Mouse (Mus musculus) large intestine, adult 2 months (tissue): ENCODE measurements around the gene Hcfc2. TPM values are rescaled to one million over a fixed set of nuclear protein-coding genes. Genes with fewer than 3 reads are reported as not detected.

Source experiments
- DNase-seq: peaks from one replicate; pipeline ENCODE4 v3.0.0-alpha.2; 2012; ENCODE audit warnings: low read depth, low spot score
- WGBS: fragments of 180-500 bp; shearing (Covaris S2); methylation state at CpG from one replicate; pipeline ENCODE4 v1.1.7; 2018; 5-methylcytosine and 5-hydroxymethylcytosine counted together
- polyA plus RNA-seq: library from polyadenylated mRNA; depleted of rRNA; stranded (reverse); fragments of >200 nt; gene quantifications from 2 replicates; pipeline ENCODE4 v1.2.3, GENCODE M21; 2012; rRNA removed

The Hcfc2 gene
- polyA plus RNA-seq: 6.7 and 9.0 TPM in 2 replicates

GRCm38 (mm10) chr10:82695956-82696355 lies at the start of gene Hcfc2:
TSS of gene Hcfc2 (plus strand) at chr10:82696160.
- DNase-seq: no peak
- WGBS: 76% methylated on average over 5 of the region's 5 CpGs

GRCm38 (mm10) chr10:82647205-82647811 lies 48.7 kb upstream of the Hcfc2 start:
- WGBS: 83% methylated on average over 17 of the region's 17 CpGs
- DNase-seq: no peak

GRCm38 (mm10) chr10:82651221-82651620 lies 44.7 kb upstream of the Hcfc2 start:
- WGBS: 81% methylated on average over 5 of the region's 5 CpGs

GRCm38 (mm10) chr10:82652625-82653024 lies 43.3 kb upstream of the Hcfc2 start:
- 76% methylated on average over 5 of the region's 5 CpGs for WGBS
- DNase-seq: no peak

More at GRCm38 (mm10) chr10:82651221-82651620, 44.7 kb upstream of the Hcfc2 start:
- DNase-seq: no peak

- no peak for DNase-seq
- WGBS: 50% methylated on average over 3 of the region's 3 CpGs
These were observed 41.4 kb upstream of the Hcfc2 start for GRCm38 (mm10) chr10:82654581-82654980.

GRCm38 (mm10) chr10:82661820-82662219 lies 34.1 kb upstream of the Hcfc2 start:
- 82% methylated on average over 8 of the region's 8 CpGs for WGBS
- DNase-seq: no peak

- WGBS: 67% methylated on average over 14 of the region's 14 CpGs
- DNase-seq: no peak
These were observed 33.5 kb upstream of the Hcfc2 start for GRCm38 (mm10) chr10:82662267-82662990.

GRCm38 (mm10) chr10:82663289-82663688 lies 32.7 kb upstream of the Hcfc2 start:
- no peak for DNase-seq
- WGBS: 62% methylated on average over 2 of the region's 2 CpGs

- 61% methylated on average over 3 of the region's 3 CpGs for WGBS
- DNase-seq: no peak
These were observed 30.0 kb upstream of the Hcfc2 start for GRCm38 (mm10) chr10:82665951-82666350.

GRCm38 (mm10) chr10:82666436-82667234 lies 29.3 kb upstream of the Hcfc2 start:
- WGBS: 17% methylated on average over 22 of the region's 22 CpGs
- DNase-seq: peak; percentile 39

GRCm38 (mm10) chr10:82670205-82670604 lies 25.8 kb upstream of the Hcfc2 start:
- WGBS: 64% methylated on average over 6 of the region's 6 CpGs
- DNase-seq: no peak

GRCm38 (mm10) chr10:82676949-82677348 lies 19.0 kb upstream of the Hcfc2 start:
- 69% methylated on average over 6 of the region's 6 CpGs for WGBS
- no peak for DNase-seq

GRCm38 (mm10) chr10:82680769-82681168 lies 15.2 kb upstream of the Hcfc2 start:
- 89% methylated on average over 5 of the region's 5 CpGs for WGBS
- DNase-seq: no peak

- DNase-seq: no peak
- 86% methylated on average over 7 of the region's 7 CpGs for WGBS
These were observed 14.3 kb upstream of the Hcfc2 start for GRCm38 (mm10) chr10:82681639-82682038.

- DNase-seq: no peak
- WGBS: 53% methylated on average over 2 of the region's 2 CpGs
These were observed 10.5 kb upstream of the Hcfc2 start for GRCm38 (mm10) chr10:82685440-82685839.

GRCm38 (mm10) chr10:82689681-82690211 lies 6.2 kb upstream of the Hcfc2 start:
- no peak for DNase-seq
- 44% methylated on average over 7 of the region's 7 CpGs for WGBS

- WGBS: 5% methylated on average over 14 of the region's 14 CpGs
- no peak for DNase-seq
These were observed 5.5 kb upstream of the Hcfc2 start, which contains the start of gene Glt8d2 for GRCm38 (mm10) chr10:82690494-82690893. TSS of gene Glt8d2 (minus strand) at chr10:82690650.

- no peak for DNase-seq
- 73% methylated on average over 4 of the region's 4 CpGs for WGBS
These were observed 606 bp downstream of the Hcfc2 start for GRCm38 (mm10) chr10:82696453-82697079.

GRCm38 (mm10) chr10:82697305-82697898 lies 1.4 kb downstream of the Hcfc2 start:
- no peak for DNase-seq
- 65% methylated on average over 3 of the region's 3 CpGs for whole genome bisulfite sequencing
